Mouse (Mus musculus) kidney, embryonic 14.5 days (tissue): ENCODE data around the gene Pcnx2. TPM values are rescaled to one million over a fixed set of nuclear protein-coding genes. Genes with fewer than 3 reads are reported as not detected.

ENCODE experiments used
- ATAC-seq: fragments of 200-750 bp; cut with Nextera tagmentation; 2 replicates; pipeline ENCODE4 v1.8.0; 2017; ENCODE audit warnings: moderate number of reproducible peaks, mild to moderate bottlenecking, moderate TSS enrichment, moderate library complexity; ENCODE audit not compliant: low FRiP score, low TSS enrichment
- H3K27ac ChIP-seq: fragments of 300-500 bp; sonication (generic); 2 replicates; pipeline ENCODE4 v1.5.1; 2014; ENCODE audit warnings: low read depth, mild to moderate bottlenecking, low read length, moderate library complexity, mixed read lengths
- H3K27me3 ChIP-seq: fragments of 300-500 bp; sonication (generic); 2 replicates; pipeline ENCODE4 v1.6.1; 2014; ENCODE audit warnings: mild to moderate bottlenecking, low read length; ENCODE audit not compliant: control insufficient read depth, insufficient read depth
- H3K36me3 ChIP-seq: fragments of 300-500 bp; sonication (generic); 2 replicates; pipeline ENCODE4 v1.6.1; 2014; ENCODE audit warnings: low read length, mixed read lengths; ENCODE audit not compliant: control insufficient read depth, insufficient read depth
- H3K4me1 ChIP-seq: fragments of 300-500 bp; sonication (generic); 2 replicates; pipeline ENCODE4 v1.6.1; 2014; ENCODE audit warnings: low read length, mixed read lengths; ENCODE audit not compliant: control insufficient read depth, insufficient read depth
- H3K4me2 ChIP-seq: fragments of 300-500 bp; sonication (generic); replicated peaks from 2 replicates; pipeline ENCODE4 v1.6.1; 2014; ENCODE audit warnings: low read depth, mild to moderate bottlenecking, low read length
- H3K4me3 ChIP-seq: fragments of 300-500 bp; sonication (generic); 2 replicates; pipeline ENCODE4 v1.5.1; 2014; ENCODE audit warnings: mild to moderate bottlenecking, low read length
- H3K9ac ChIP-seq: fragments of 300-500 bp; sonication (generic); 2 replicates; pipeline ENCODE4 v1.6.1; 2014; ENCODE audit warnings: low read depth, mild to moderate bottlenecking, low read length, moderate library complexity
- H3K9me3 ChIP-seq: fragments of 300-500 bp; sonication (generic); 2 replicates; pipeline ENCODE4 v1.6.1; 2016; ENCODE audit warnings: low read length; ENCODE audit not compliant: control insufficient read depth
- WGBS: fragments of 180-500 bp; shearing (Covaris S2); extraction: QIAGEN DNeasy Blood & Tissue Kit; methylation state at CpG from one replicate; pipeline ENCODE4 v1.1.7; 2014; 5-methylcytosine and 5-hydroxymethylcytosine counted together
- polyA plus RNA-seq: library from polyadenylated mRNA; unstranded; fragments of >200 nt; fragmentation: Nextera tagmentation; extraction: Ambion mirVana; gene quantifications from 2 replicates; pipeline ENCODE4 v1.2.1, GENCODE M21; 2014

Gene Pcnx2
- polyA plus RNA-seq, 1 experiment from 2014 or later, result 0.15 TPM

- Histone ChIP-seq H3K27me3 (no peaks in the 10 kb centered on the region), H3K4me3 (peak overlapping the region; percentile 75), H3K27ac (0 out of 2 replicates have a peak overlapping the region, but pooled peaks have one; percentile 20), H3K9me3 (no peaks in the 10 kb centered on the region), H3K4me1 (0 out of 2 replicates have a peak, but pooled peaks cover 4% of the 10 kb centered on the region), H3K9ac (peak overlapping the region; percentile 68), H3K36me3 (0 out of 2 replicates have a peak, but pooled peaks cover 4% of the 10 kb centered on the region), H3K4me2 (peak overlapping the region; percentile 58)
- WGBS, result 9% methylated on average over 46 of the region's 52 CpGs
- ATAC-seq, result peak; percentile 93
Measured at GRCm38 (mm10) chr8:125733964-125734956, 163.9 kb downstream of the Pcnx2 start.

- Histone ChIP-seq H3K4me3 (no peak within 1 kb of the TSS), H3K27ac (no peak within 1 kb of the TSS), H3K36me3 (no peaks in the 10 kb centered on the region), H3K4me2 (no peak within 1 kb of the TSS), H3K27me3 (no peaks in the 10 kb centered on the region), H3K9me3 (no peaks in the 10 kb centered on the region), H3K4me1 (0 out of 2 replicates have a peak, but pooled peaks cover 4% of the 10 kb centered on the region), H3K9ac (no peak within 1 kb of the TSS)
- WGBS, result 78% methylated on average over 7 of the region's 7 CpGs
- no peak for ATAC-seq
Measured at GRCm38 (mm10) chr8:125729746-125730145, 168.4 kb downstream of the Pcnx2 start, which contains the start of gene Ntpcr. TSS of gene Ntpcr (plus strand) at chr8:125729963.

GRCm38 (mm10) chr8:125727797-125728196, 170.3 kb downstream of the Pcnx2 start:
- no peak overlapping the region for H3K4me3 ChIP-seq
- no peak overlapping the region for H3K4me2 ChIP-seq
- no peaks in the 10 kb centered on the region for H3K4me1 ChIP-seq
- H3K27me3 ChIP-seq, result no peaks in the 10 kb centered on the region
- no peaks in the 10 kb centered on the region for H3K9me3 ChIP-seq
- WGBS, result 52% methylated on average over 8 of the region's 8 CpGs
- H3K36me3 ChIP-seq, result no peaks in the 10 kb centered on the region
- no peak overlapping the region for H3K27ac ChIP-seq
- no peak overlapping the region for H3K9ac ChIP-seq
- peak; percentile 51; the same call in 1 of the 2 replicates for ATAC-seq

- ATAC-seq, result no peak
- no peaks in the 10 kb centered on the region for H3K36me3 ChIP-seq
- no peak overlapping the region for H3K4me3 ChIP-seq
- H3K4me1 ChIP-seq, result no peaks in the 10 kb centered on the region
- 80% methylated on average over 5 of the region's 5 CpGs for WGBS
- no peak overlapping the region for H3K4me2 ChIP-seq
- H3K27ac ChIP-seq, result no peak overlapping the region
- no peaks in the 10 kb centered on the region for H3K9me3 ChIP-seq
- H3K27me3 ChIP-seq, result no peaks in the 10 kb centered on the region
- no peak overlapping the region for H3K9ac ChIP-seq
Measured at GRCm38 (mm10) chr8:125726986-125727385, 171.1 kb downstream of the Pcnx2 start.

- Histone ChIP-seq H3K9me3 (no peaks in the 10 kb centered on the region), H3K4me2 (no peak overlapping the region), H3K4me3 (no peak overlapping the region), H3K27ac (no peak overlapping the region), H3K27me3 (no peaks in the 10 kb centered on the region), H3K9ac (no peak overlapping the region), H3K4me1 (no peaks in the 10 kb centered on the region), H3K36me3 (no peaks in the 10 kb centered on the region)
- ATAC-seq, result no peak
- WGBS, result 80% methylated on average over 4 of the region's 4 CpGs
Measured at GRCm38 (mm10) chr8:125726143-125726542, 172.0 kb downstream of the Pcnx2 start.

GRCm38 (mm10) chr8:125725037-125725820, 172.9 kb downstream of the Pcnx2 start:
- Histone ChIP-seq H3K4me1 (no peaks in the 10 kb centered on the region), H3K27ac (no peak overlapping the region), H3K4me3 (no peak overlapping the region), H3K4me2 (no peak overlapping the region), H3K36me3 (no peaks in the 10 kb centered on the region), H3K27me3 (no peaks in the 10 kb centered on the region), H3K9ac (no peak overlapping the region), H3K9me3 (no peaks in the 10 kb centered on the region)
- no peak for ATAC-seq
- 86% methylated on average over 6 of the region's 6 CpGs for WGBS

GRCm38 (mm10) chr8:125723437-125723836, 174.7 kb downstream of the Pcnx2 start:
- no peaks in the 10 kb centered on the region for H3K4me1 ChIP-seq
- no peak overlapping the region for H3K27ac ChIP-seq
- H3K4me3 ChIP-seq, result no peak overlapping the region
- no peak overlapping the region for H3K4me2 ChIP-seq
- no peaks in the 10 kb centered on the region for H3K9me3 ChIP-seq
- H3K27me3 ChIP-seq, result no peaks in the 10 kb centered on the region
- no peak overlapping the region for H3K9ac ChIP-seq
- no peaks in the 10 kb centered on the region for H3K36me3 ChIP-seq
- 83% methylated on average over 6 of the region's 6 CpGs for WGBS
- ATAC-seq, result no peak

GRCm38 (mm10) chr8:125722675-125723074, 175.4 kb downstream of the Pcnx2 start:
- H3K9ac ChIP-seq, result no peak overlapping the region
- 59% methylated on average over 7 of the region's 7 CpGs for WGBS
- H3K4me1 ChIP-seq, result no peaks in the 10 kb centered on the region; the same call in 1 of the 2 replicates
- H3K27me3 ChIP-seq, result no peaks in the 10 kb centered on the region
- no peaks in the 10 kb centered on the region for H3K9me3 ChIP-seq
- no peak overlapping the region for H3K27ac ChIP-seq
- no peak overlapping the region for H3K4me2 ChIP-seq
- no peak for ATAC-seq
- no peaks in the 10 kb centered on the region for H3K36me3 ChIP-seq
- no peak overlapping the region for H3K4me3 ChIP-seq
